Comparison of ENCODE assay signal across 14 mouse cellular contexts in the genomic region with DNA sequence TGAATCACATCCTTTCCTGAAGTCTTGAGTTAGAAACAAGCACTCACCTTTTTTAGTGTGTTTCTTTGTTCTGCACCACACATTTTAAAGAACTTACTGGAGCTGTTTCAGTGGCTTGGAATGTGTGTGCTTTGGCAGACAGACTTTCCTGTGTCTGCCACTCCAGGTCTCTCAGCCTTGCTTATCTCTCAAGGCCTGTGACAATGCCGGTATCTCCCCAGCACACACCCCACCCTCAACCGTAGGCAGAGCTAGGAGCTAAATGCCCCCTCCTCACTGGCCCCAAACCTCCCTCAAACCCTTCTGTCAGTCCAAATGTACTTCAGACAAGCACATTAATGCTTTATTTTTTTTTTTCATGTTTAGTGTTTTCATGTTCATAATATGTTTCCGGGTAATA. TPM values are rescaled to one million over a fixed set of nuclear protein-coding genes. Genes with fewer than 3 reads are reported as not detected.
DNase-seq lines count a peak whose midpoint lies in the region; ATAC-seq and TF ChIP-seq lines count a peak whose summit lies in the region.
"Had no signal": no experiment of that assay in that cellular context is flagged by ENCODE, and none has a peak within 500 bp of the region (broad histone marks: within the 10 kb centered on the region; RNA-seq: fewer than 3 reads in every experiment).

No protein-coding gene starts in this region.

- no peak for TF ChIP-seq CTCF in kidney, postnatal 0 days (IDR thresholded peaks at IDR 0.05; ENCODE audit: low read depth)

- H3K4me3 ChIP-seq in kidney, postnatal 0 days (replicated peaks; ENCODE audit: low read depth, low read length), result no peak overlapping the region
- peak overlapping the region; percentile 34 for H3K4me3 ChIP-seq in liver, embryonic 11.5 days (ENCODE audit: low read depth, low read length)
- H3K4me3 ChIP-seq: forebrain, embryonic 10.5 days; midbrain, embryonic 10.5 days had no signal

- H3K9ac ChIP-seq in kidney, postnatal 0 days (ENCODE audit: low read depth, low read length), result no peak overlapping the region
- H3K9ac ChIP-seq in liver, embryonic 11.5 days (ENCODE audit: low read depth, low read length), result peak overlapping the region; percentile 51; the same call in 1 of the 2 replicates

- no peaks in the 10 kb centered on the region for H3K27me3 ChIP-seq in kidney, postnatal 0 days (ENCODE audit: insufficient read depth, low read length)
- no peaks in the 10 kb centered on the region for H3K27me3 ChIP-seq in liver, embryonic 11.5 days (replicated peaks; ENCODE audit: control insufficient read depth, insufficient read depth, low read length)
- H3K27me3 ChIP-seq: CH12.LX had no signal

- H3K36me3 ChIP-seq in kidney, postnatal 0 days (ENCODE audit: insufficient read depth, low read length), result no peaks in the 10 kb centered on the region
- H3K36me3 ChIP-seq in liver, embryonic 11.5 days (ENCODE audit: control insufficient read depth, insufficient read depth, low read length), result peaks cover 6% of the 10 kb centered on the region; the same call in 1 of the 2 replicates

- H3K4me2 ChIP-seq in kidney, postnatal 0 days (ENCODE audit: low read length), result 0 out of 2 replicates have a peak overlapping the region, but pooled peaks have one; percentile 11
- H3K4me2 ChIP-seq in liver, embryonic 11.5 days, result peak overlapping the region; percentile 60

- 67% methylated on average over 3 of the region's 3 CpGs for WGBS in kidney, postnatal 0 days
- WGBS in liver, embryonic 11.5 days, result 21% methylated on average over 3 of the region's 3 CpGs

- no peak for ATAC-seq in kidney, postnatal 0 days (replicated peaks; ENCODE audit: low FRiP score, low read depth)
- peak; percentile 34 for ATAC-seq in common myeloid progenitor, adult 5-6 weeks (replicated peaks; ENCODE audit: low read depth, poor library complexity, severe bottlenecking)
- peak; percentile 75 for ATAC-seq in liver, embryonic 11.5 days (replicated peaks; ENCODE audit: low FRiP score)
- ATAC-seq: hindbrain, embryonic 16.5 days had no signal

- H3K4me1 ChIP-seq in kidney, postnatal 0 days (replicated peaks; ENCODE audit: insufficient read depth, low read length), result peaks cover 6% of the 10 kb centered on the region; the same call in 1 of the 2 replicates
- peaks cover 59% of the 10 kb centered on the region for H3K4me1 ChIP-seq in liver, embryonic 11.5 days (replicated peaks; ENCODE audit: control insufficient read depth, insufficient read depth, low read length)

- H3K9me3 ChIP-seq in kidney, postnatal 0 days (replicated peaks; ENCODE audit: low read length), result no peaks in the 10 kb centered on the region
- no peaks in the 10 kb centered on the region for H3K9me3 ChIP-seq in liver, embryonic 11.5 days (ENCODE audit: control insufficient read depth, low read length)
- H3K9me3 ChIP-seq: forebrain, embryonic 10.5 days; midbrain, embryonic 10.5 days had no signal

- DNase-seq in kidney, postnatal 0 days (ENCODE audit: low spot score), result no peak
- no peak for DNase-seq in kidney, postnatal 10 days
- peak; percentile 58 for DNase-seq in liver, embryonic 11.5 days (ENCODE audit: low spot score)
- DNase-seq in lung, postnatal 25 days (ENCODE audit: low spot score), result peak; percentile 52
- no peak for DNase-seq in spleen, adult 18-20 months
- DNase-seq in adrenal gland, postnatal 25 days, result no peak
- DNase-seq in thymus, postnatal 0 days (ENCODE audit: low spot score), result no peak
- DNase-seq: kidney, postnatal 4 days; right cerebral cortex, adult 18-20 months had no signal

- no peak overlapping the region for H3K27ac ChIP-seq in kidney, postnatal 0 days
- peak overlapping the region; percentile 90 for H3K27ac ChIP-seq in liver, embryonic 11.5 days (ENCODE audit: low read depth, low read length)
- H3K27ac ChIP-seq: forebrain, embryonic 10.5 days; midbrain, embryonic 10.5 days had no signal

RNA-seq across cellular contexts. Expression of gene Lrrc8c, which starts 4.3 kb away (rescaled TPM):
- 14.7 and 14.8 TPM in 2 replicates for polyA plus RNA-seq in kidney, postnatal 0 days (2015; fragmentation: Nextera tagmentation; extraction: Ambion mirVana)
- 13.8 and 18.0 TPM in 2 replicates for total RNA-seq in common myeloid progenitor, adult 5-6 weeks (2017)
- 30.4 and 33.8 TPM in 2 replicates for polyA plus RNA-seq in liver, embryonic 11.5 days (2014; fragmentation: Nextera tagmentation; extraction: Ambion mirVana)
- 16.5 and 36.8 TPM in 2 replicates for total RNA-seq in adrenal gland, postnatal 25 days (2021)
- 24.5 and 26.2 TPM in 2 replicates for polyA plus RNA-seq in thymus, postnatal 0 days (2015; fragmentation: Nextera tagmentation; extraction: Ambion mirVana)

Comparison
In these comparisons a context has a peak if more than half of its experiments do, and no peak if none do; other contexts are left out.
1. DNase-seq: peak in liver, embryonic 11.5 days (single experiment) and lung, postnatal 25 days (single experiment); none in kidney, postnatal 0 days (single experiment), kidney, postnatal 10 days (single experiment), spleen, adult 18-20 months (0 of 2), adrenal gland, postnatal 25 days (single experiment) and thymus, postnatal 0 days (single experiment).